Mouse (Mus musculus) stomach, embryonic 14.5 days (tissue): ENCODE results near the gene Fa2h. TPM values are rescaled to one million over a fixed set of nuclear protein-coding genes. Genes with fewer than 3 reads are reported as not detected.
"Not testable (repeated sequence)": the region's sequence is repeated elsewhere in the genome, so short reads cannot be mapped to it uniquely, and the experiment has no call there.

Experiments
- ATAC-seq: fragments of 200-750 bp; cut with Nextera tagmentation; 2 replicates; pipeline ENCODE4 v1.8.0; 2017; ENCODE audit warnings: low read depth, moderate TSS enrichment; ENCODE audit not compliant: insufficient number of reproducible peaks, insufficient read depth, low FRiP score
- H3K27ac ChIP-seq: fragments of 300-500 bp; sonication (generic); 2 replicates; pipeline ENCODE4 v1.5.1; 2014; ENCODE audit warnings: mild to moderate bottlenecking, low read length, moderate library complexity, mixed read lengths
- H3K27me3 ChIP-seq: fragments of 300-500 bp; sonication (generic); 2 replicates; pipeline ENCODE4 v1.6.1; 2014; ENCODE audit warnings: low read length, control low read depth, mixed read lengths; ENCODE audit not compliant: control insufficient read depth, insufficient read depth
- H3K36me3 ChIP-seq: fragments of 300-500 bp; sonication (generic); 2 replicates; pipeline ENCODE4 v1.6.1; 2014; ENCODE audit warnings: mild to moderate bottlenecking, control low read depth, low read length, moderate library complexity, mixed read lengths; ENCODE audit not compliant: control insufficient read depth, insufficient read depth
- H3K4me1 ChIP-seq: fragments of 300-500 bp; sonication (generic); 2 replicates; pipeline ENCODE4 v1.6.1; 2014; ENCODE audit warnings: low read length, control low read depth, mixed read lengths; ENCODE audit not compliant: control insufficient read depth, insufficient read depth
- H3K4me2 ChIP-seq: fragments of 300-500 bp; sonication (generic); replicated peaks from 2 replicates; pipeline ENCODE4 v1.6.1; 2014; ENCODE audit warnings: low read depth, low read length, control low read depth
- H3K4me3 ChIP-seq: fragments of 300-500 bp; sonication (generic); 2 replicates; pipeline ENCODE4 v1.5.1; 2014; ENCODE audit warnings: low read depth, low read length, control low read depth
- H3K9ac ChIP-seq: fragments of 300-500 bp; sonication (generic); replicated peaks from 2 replicates; pipeline ENCODE4 v1.6.1; 2014; ENCODE audit warnings: low read depth, mild to moderate bottlenecking, control low read depth, low read length, moderate library complexity, mixed read lengths
- H3K9me3 ChIP-seq: fragments of 300-500 bp; sonication (generic); 2 replicates; pipeline ENCODE4 v1.6.1; 2016; ENCODE audit warnings: low read depth, low read length, control low read depth; ENCODE audit not compliant: control insufficient read depth
- WGBS: fragments of 180-500 bp; shearing (Covaris S2); extraction: QIAGEN DNeasy Blood & Tissue Kit; methylation state at CpG from one replicate; pipeline ENCODE4 v1.1.7; 2014; 5-methylcytosine and 5-hydroxymethylcytosine counted together
- polyA plus RNA-seq: library from polyadenylated mRNA; unstranded; fragments of >200 nt; fragmentation: Nextera tagmentation; extraction: Ambion mirVana; gene quantifications from 2 replicates; pipeline ENCODE4 v1.2.1, GENCODE M21; 2014

Gene Fa2h
- polyA plus RNA-seq, 1 experiment from 2014 or later: 4.9 TPM

DNA sequence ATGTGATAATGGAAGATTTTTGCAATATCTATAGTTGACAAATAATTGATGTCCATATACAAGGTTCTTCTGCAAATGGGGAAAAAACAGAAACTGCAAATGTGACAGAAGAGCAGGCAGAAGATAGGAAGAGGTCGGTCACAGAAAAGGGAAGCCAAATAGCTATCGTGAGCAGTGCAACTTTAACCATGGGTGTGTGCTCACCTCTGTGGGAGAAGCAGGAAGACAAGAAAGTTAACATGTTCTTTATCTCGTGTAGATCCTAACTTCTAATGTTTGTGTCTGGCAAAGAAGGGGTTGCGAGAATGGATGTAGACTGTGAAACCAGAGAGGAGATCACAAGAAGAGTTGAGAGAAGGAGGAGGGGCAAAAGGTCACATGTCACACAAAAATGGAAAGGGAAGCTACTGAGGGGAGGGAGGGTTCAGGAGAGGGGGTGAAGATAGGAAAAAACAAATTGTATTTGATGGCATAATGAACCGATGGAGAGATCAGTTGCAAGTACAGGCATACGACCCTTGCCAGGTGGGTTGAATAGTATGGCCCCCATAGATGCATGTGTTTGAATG is 68.3 kb downstream of the Fa2h start:
- no peak overlapping the region for H3K4me3 ChIP-seq
- H3K9ac ChIP-seq: no peak overlapping the region
- ATAC-seq: no peak
- no peaks in the 10 kb centered on the region for H3K27me3 ChIP-seq
- H3K4me1 ChIP-seq: no peaks in the 10 kb centered on the region
- WGBS: 77% methylated on average over 6 of the region's 6 CpGs
- no peaks in the 10 kb centered on the region for H3K36me3 ChIP-seq
- no peak overlapping the region for H3K4me2 ChIP-seq
- no peaks in the 10 kb centered on the region for H3K9me3 ChIP-seq
- H3K27ac ChIP-seq: no peak overlapping the region

DNA sequence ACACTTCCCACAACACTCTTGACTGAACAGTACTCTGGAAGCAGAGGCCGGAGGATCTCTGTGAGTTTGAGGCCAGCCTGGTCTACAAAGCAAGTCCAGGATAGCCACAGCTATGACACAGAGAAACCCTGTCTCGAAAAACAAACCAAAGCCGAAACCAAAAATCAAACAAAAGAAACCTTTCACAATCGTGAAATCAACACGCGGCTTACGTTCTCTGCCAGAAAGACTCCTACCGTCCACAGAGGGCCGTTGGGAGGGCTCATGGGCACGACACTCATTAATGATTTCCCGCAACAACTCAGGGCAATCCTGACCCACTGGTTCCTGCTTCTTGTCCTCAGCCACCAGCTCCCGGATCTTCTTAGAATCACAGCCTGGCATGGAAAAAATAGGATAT is 78.9 kb downstream of the Fa2h start:
- Histone ChIP-seq H3K4me3 (no peak overlapping the region), H3K4me1 (no peaks in the 10 kb centered on the region), H3K36me3 (no peaks in the 10 kb centered on the region), H3K27ac (no peak overlapping the region), H3K9ac (no peak overlapping the region), H3K27me3 (no peaks in the 10 kb centered on the region), H3K4me2 (no peak overlapping the region), H3K9me3 (no peaks in the 10 kb centered on the region)
- 87% methylated on average over 12 of the region's 12 CpGs for WGBS
- no peak for ATAC-seq

DNA sequence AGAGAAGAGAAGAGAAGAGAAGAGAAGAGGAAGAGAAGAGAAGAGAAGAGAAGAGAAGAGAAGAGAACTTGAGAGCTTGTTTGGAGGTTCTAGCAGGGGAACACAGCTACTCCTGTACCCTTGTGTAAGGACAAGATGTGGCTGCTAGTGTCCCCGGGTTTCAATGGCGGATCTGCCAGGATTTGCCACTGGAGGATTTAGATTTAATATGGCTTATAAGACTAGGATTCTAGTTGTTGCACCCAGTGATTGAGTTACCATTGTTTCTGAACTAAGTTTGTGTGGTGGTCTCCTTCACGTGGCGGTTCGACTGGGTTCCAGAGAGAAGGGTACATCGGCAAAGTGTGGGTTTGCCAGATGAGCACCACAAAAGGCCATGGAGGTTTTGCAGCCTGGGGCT is 79.7 kb downstream of the Fa2h start:
- H3K36me3 ChIP-seq, H3K9me3 ChIP-seq, H3K4me3 ChIP-seq, H3K4me2 ChIP-seq, H3K27me3 ChIP-seq, H3K9ac ChIP-seq, H3K27ac ChIP-seq, H3K4me1 ChIP-seq, ATAC-seq: not testable (repeated sequence)
- WGBS: 90% methylated on average over 6 of the region's 6 CpGs

DNA sequence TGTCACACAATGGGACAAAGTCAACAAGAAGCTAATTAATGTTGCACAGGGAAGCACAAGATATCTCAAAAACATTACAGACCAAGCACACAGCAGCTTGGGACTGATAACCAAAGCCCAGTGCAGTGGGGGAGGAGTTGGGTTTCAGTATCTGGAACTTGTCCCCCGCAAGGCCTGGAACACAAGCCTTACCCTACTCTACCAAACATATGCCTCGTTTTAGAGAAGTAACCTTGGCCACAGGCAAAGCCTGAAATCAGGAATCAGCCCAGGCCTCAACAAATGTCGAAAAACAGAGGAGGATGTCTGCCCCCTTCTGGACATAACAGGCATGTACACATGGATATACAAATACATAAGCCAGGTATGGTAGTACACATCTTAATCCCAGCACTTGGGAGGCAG is 80.9 kb downstream of the Fa2h start:
- Histone ChIP-seq H3K9ac (no peak overlapping the region), H3K4me1 (no peaks in the 10 kb centered on the region), H3K4me3 (no peak overlapping the region), H3K4me2 (no peak overlapping the region), H3K9me3 (no peaks in the 10 kb centered on the region), H3K27me3 (no peaks in the 10 kb centered on the region), H3K36me3 (no peaks in the 10 kb centered on the region), H3K27ac (no peak overlapping the region)
- 68% methylated on average over 3 of the region's 3 CpGs for whole genome bisulfite sequencing
- no peak for ATAC-seq

DNA sequence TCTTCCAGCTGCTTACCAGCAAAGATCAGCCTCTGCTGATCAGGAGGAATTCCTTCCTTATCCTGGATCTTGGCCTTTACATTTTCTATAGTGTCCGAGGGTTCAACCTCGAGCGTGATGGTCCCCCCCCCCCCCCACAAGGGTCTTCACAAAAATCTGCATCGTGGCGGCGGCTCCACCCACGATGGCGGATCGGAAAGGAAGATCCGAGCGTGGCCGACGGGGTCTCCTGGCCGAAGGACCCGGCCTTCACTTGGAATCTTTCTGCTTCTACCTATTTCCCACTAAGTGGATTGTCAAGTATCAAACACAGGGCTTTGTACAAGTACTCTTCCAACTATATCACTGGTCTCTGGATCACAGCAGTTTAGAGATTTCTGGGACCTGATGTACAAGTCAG is 83.6 kb downstream of the Fa2h start:
- ATAC-seq: not testable (repeated sequence)
- 89% methylated on average over 14 of the region's 15 CpGs for WGBS

DNA sequence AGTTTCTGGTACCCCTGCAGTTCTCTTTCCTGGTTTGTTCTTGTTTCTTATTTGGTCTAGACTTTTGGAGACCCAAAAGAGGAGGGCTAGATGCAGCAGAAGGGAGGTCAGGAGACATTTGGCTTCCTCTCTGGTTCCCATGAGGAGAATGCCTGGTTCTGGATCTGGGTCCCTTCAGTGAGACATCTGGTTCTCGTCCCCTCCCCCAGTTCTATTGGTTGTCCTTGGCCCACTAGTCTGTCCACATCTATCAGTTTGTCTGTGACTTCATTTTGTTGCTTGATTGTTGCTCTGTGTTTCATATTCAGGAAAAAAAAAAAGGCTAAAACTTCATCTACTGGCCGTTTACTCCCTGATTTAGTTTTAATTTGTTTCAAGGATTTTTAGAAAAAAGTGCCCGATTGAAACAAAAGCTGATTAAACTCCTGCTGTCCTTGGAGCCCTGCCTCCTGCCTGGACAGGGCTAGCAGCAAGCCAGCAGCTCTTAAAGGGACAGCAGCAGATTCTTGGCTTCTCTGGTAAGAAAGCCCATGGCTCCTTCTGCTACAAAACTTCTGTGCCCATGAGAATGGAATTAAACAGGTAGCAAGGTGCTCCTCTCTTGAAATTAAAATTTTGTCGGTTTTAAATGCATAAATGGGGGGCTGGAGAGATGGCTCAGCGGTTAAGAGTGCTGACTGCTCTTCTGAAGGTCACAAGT is 88.4 kb downstream of the Fa2h start:
- Histone ChIP-seq H3K9ac (no peak overlapping the region), H3K4me3 (no peak overlapping the region), H3K4me2 (no peak overlapping the region), H3K4me1 (no peaks in the 10 kb centered on the region), H3K9me3 (no peaks in the 10 kb centered on the region), H3K36me3 (no peaks in the 10 kb centered on the region), H3K27me3 (no peaks in the 10 kb centered on the region), H3K27ac (no peak overlapping the region)
- ATAC-seq: no peak
- 26% methylated on average over 5 of the region's 5 CpGs for WGBS

More for the DNA sequence above, 83.6 kb downstream of the Fa2h start:
- not testable (repeated sequence) for H3K36me3 ChIP-seq, H3K9me3 ChIP-seq, H3K9ac ChIP-seq, H3K27ac ChIP-seq, H3K4me1 ChIP-seq, H3K27me3 ChIP-seq, H3K4me2 ChIP-seq, H3K4me3 ChIP-seq

DNA sequence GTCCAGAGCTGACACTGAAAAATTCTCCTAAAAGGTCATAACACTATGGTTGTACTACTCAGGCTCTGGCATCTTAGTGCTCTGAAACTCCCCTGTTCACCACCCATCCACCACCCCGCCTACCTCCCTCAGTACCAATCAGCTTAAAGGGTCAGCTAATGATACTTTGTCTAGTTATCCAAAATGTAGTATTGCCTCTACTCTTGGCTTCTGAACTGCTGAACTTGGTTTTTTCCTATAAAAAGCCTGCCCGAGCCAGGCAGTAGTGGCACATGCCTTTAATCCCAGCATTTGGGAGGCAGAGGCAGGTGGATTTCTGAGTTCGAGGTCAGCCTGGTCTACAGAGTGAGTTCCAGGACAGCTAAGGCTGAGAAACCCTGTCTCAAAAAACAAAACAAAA is 89.3 kb downstream of the Fa2h start:
- H3K27ac ChIP-seq: no peak overlapping the region
- WGBS: 92% methylated on average over 3 of the region's 3 CpGs
- H3K27me3 ChIP-seq: no peaks in the 10 kb centered on the region
- no peak overlapping the region for H3K9ac ChIP-seq
- ATAC-seq: no peak
- H3K4me3 ChIP-seq: no peak overlapping the region
- no peaks in the 10 kb centered on the region for H3K9me3 ChIP-seq
- no peaks in the 10 kb centered on the region for H3K36me3 ChIP-seq
- no peak overlapping the region for H3K4me2 ChIP-seq
- no peaks in the 10 kb centered on the region for H3K4me1 ChIP-seq

DNA sequence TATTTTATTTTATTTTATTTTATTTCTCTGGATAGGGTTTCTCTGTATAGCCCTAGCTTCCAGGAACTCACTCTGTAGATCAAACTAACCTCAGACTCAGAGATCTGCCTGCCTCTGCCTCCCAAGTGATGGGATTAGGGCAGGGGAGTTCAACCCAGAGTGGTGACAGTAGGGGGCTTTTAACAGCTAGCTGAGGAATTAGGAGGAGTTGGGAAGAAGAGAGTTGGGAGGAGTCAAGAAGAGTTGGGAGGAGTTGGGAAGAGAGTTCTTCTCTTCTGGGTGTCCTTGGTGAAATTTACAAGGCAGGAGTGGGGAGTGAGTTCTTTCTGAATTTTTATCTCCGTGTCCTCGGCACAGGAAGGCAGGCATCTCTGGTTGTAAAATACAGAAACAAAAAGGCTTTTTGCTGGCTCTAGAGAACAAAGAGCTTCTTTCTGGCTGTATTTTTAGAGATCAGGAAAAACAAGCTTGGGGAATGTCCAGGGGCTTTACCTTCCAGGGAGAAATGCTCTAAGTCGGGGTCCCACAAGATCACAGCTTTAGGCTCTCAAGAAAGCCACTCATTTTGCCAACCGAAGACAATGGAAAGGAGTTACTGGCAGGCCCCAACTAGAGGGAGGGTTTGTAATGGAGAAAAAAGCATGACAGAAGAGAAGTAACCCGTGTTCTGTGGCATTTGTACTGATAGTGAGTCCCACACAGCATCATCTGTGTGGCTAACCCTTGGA is 90.4 kb downstream of the Fa2h start:
- WGBS: 82% methylated on average over 5 of the region's 5 CpGs
- not testable (repeated sequence) for H3K36me3 ChIP-seq, H3K9ac ChIP-seq, ATAC-seq, H3K4me2 ChIP-seq, H3K27ac ChIP-seq, H3K4me1 ChIP-seq, H3K9me3 ChIP-seq, H3K4me3 ChIP-seq, H3K27me3 ChIP-seq
